Mouse (Mus musculus): ENCODE measurements at regions not wholly inside any gene's neighbourhood (a gene's known extent, or its start where the extent isn't known, plus 50 kb on each side); places are given as distances from the start of the nearest gene placed in this dataset.

DNA sequence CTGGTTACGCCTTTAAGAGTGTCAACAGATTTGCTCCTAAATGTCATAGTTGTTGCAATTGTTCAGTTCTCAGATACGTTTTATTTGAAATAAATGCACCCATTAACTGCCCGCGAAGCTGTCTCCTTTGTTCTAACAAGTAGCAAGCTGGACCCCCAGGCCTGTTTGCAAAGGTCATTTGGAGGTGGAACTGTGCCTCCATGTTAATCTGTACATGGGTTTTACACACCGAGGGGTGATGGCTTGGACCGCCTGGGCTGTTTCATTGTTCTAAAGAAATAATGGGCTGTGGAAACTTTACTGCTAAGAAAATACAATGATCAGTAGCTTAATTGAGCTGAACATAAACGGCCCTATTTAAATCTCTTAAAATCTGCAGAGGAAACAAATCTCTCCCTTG, 178.8 kb downstream of the Klf6 start:
- no peak for TF ChIP-seq E2F4 (IDR thresholded peaks at IDR 0.05; ENCODE audit: borderline replicate concordance, low read depth, low read length)
- no peak for TF ChIP-seq MXI1 (IDR thresholded peaks at IDR 0.05; ENCODE audit: low read depth, low read length)
- TF ChIP-seq RCOR1 (IDR thresholded peaks at IDR 0.05; ENCODE audit: low read depth, low read length): no peak
- no peak for TF ChIP-seq MAFK (IDR thresholded peaks at IDR 0.05; ENCODE audit: borderline replicate concordance, low read depth, low read length)
- TF ChIP-seq CTCF (IDR thresholded peaks at IDR 0.05 in 2 of 3, conservative IDR thresholded peaks at IDR 0.05 in 1 of 3; ENCODE audit: control insufficient read depth in 1 of 3, insufficient read depth in 1 of 3, low read depth in 2 of 3, low read length in 3 of 3, poor library complexity in 1 of 3, severe bottlenecking in 1 of 3): no peak
- no peak for TF ChIP-seq TAL1 (IDR thresholded peaks at IDR 0.05; ENCODE audit: low read length)
- no peak for TF ChIP-seq GATA1 (IDR thresholded peaks at IDR 0.05; ENCODE audit: low read depth, low read length)
- TF ChIP-seq POLR2A (IDR thresholded peaks at IDR 0.05; ENCODE audit: control insufficient read depth in 1 of 2, insufficient read depth in 1 of 2, low read depth in 1 of 2, low read length in 2 of 2, poor library complexity in 1 of 2): no peak
